Mouse (Mus musculus) olfactory bulb, adult 2 months (tissue): ENCODE results near the gene Gm47841. TPM values are rescaled to one million over a fixed set of nuclear protein-coding genes. Genes with fewer than 3 reads are reported as not detected.
A peak's percentile ranks its signal among the peaks of the same experiment; 100 is the strongest.

Experiments used
- H3K27ac ChIP-seq: fragments of 200-500 bp; 2 replicates; pipeline ENCODE4 v1.5.1; 2012; ENCODE audit warnings: low read depth, low read length; ENCODE audit not compliant: insufficient read depth
- H3K4me1 ChIP-seq: fragments of 200-500 bp; 2 replicates; pipeline ENCODE4 v1.6.1; 2012; ENCODE audit warnings: low read length; ENCODE audit not compliant: control insufficient read depth, insufficient read depth
- H3K4me3 ChIP-seq: fragments of 200-500 bp; 2 replicates; pipeline ENCODE4 v1.5.1; 2012; ENCODE audit warnings: mild to moderate bottlenecking, low read depth, low read length, moderate library complexity; ENCODE audit not compliant: insufficient read depth
- CTCF ChIP-seq: fragments of 200-500 bp; IDR thresholded peaks from 2 replicates; pipeline ENCODE4 v1.5.1; 2012; ENCODE audit warnings: low read depth, mild to moderate bottlenecking, low read length, moderate library complexity; ENCODE audit not compliant: insufficient read depth
- POLR2A ChIP-seq: fragments of 200-500 bp; IDR thresholded peaks from 2 replicates; pipeline ENCODE4 v1.6.1; 2012; ENCODE audit warnings: mild to moderate bottlenecking, low read depth, low read length, moderate library complexity; ENCODE audit not compliant: insufficient read depth
- WGBS: fragments of 180-500 bp; shearing (Covaris S2); methylation state at CpG from one replicate; pipeline ENCODE4 v1.1.7; 2018; 5-methylcytosine and 5-hydroxymethylcytosine counted together
- polyA plus RNA-seq: library from polyadenylated mRNA; stranded (reverse); fragments of >200 nt; gene quantifications from 2 replicates; pipeline ENCODE4 v1.2.4, GENCODE M21; 2012; ENCODE audit warnings: low replicate concordance; ENCODE audit not compliant: missing spikeins, insufficient read depth, insufficient read length

Gm47841 gene
- polyA plus RNA-seq, 1 experiment = not detected

DNA sequence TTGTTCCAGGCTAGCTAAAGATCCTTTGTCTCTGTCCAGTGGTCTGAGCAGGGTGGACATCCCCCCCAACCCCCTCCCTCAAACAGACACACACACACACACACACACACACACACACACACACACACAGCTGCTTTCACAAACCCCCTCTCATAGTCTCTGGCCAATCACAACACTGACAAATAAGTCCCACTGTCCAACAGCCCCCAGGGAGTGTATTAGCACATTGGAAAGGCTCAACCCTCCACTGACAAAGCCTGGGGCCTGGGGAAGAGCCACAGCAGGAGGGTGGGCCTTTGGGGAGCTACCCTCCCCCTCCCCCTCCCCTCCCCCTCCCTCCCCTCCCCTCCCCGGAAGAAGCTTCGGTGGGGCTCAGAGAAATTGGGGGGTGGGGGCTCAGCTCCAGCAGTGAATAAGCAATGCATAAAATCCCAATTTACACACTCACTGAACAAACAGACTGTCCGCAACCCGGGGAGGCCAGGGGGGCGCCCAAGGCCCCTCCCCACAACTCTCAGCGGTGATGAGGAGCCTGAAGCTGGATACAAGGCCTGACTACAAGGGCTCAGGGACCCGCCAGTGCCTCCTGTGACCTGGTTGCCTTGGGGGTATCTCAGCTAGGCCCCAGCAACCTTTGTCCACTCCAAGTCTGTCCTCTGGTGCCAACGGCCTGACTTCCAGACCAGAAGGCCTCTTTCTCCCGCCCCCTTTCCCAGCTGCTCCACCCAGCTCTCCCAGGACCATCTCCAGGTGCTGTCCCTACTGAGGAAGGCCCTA, 19.9 kb upstream of the Gm47841 start:
- Histone ChIP-seq H3K4me1 (peaks cover 3% of the 10 kb centered on the region; the same call in 1 of the 2 replicates), H3K4me3 (no peak overlapping the region), H3K27ac (no peak overlapping the region)
- TF ChIP-seq CTCF = no peak
- TF ChIP-seq POLR2A = no peak
- WGBS = 57% methylated on average over 7 of the region's 9 CpGs

DNA sequence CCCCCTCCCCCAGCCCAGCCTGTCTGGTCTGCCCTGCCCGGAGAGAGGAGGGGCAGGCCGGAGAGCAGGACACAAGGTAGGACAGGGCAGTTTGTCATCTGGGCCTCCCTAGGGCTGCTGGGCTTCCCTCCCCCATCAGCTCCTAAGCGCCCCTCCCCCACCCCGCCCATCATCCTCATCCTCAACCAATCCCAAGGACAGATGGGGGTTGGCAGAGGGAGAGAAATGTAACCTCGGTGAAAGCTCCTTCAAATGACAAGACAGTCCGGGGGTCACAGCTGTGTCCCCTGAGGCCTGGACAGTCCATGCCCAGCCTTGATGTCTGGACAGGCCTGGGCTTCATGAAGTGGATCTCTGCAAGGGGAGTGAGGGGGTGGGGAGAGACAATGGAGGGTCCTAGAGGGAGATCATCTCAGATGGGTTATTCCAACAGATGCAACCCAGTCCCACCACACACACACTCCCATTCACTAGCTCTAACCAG, 19.2 kb upstream of the Gm47841 start:
- Histone ChIP-seq H3K4me1 (peaks cover 3% of the 10 kb centered on the region; the same call in 1 of the 2 replicates), H3K27ac (no peak overlapping the region), H3K4me3 (no peak overlapping the region)
- TF ChIP-seq CTCF (no peak), POLR2A (no peak)
- 52% methylated on average over 6 of the region's 6 CpGs for WGBS

DNA sequence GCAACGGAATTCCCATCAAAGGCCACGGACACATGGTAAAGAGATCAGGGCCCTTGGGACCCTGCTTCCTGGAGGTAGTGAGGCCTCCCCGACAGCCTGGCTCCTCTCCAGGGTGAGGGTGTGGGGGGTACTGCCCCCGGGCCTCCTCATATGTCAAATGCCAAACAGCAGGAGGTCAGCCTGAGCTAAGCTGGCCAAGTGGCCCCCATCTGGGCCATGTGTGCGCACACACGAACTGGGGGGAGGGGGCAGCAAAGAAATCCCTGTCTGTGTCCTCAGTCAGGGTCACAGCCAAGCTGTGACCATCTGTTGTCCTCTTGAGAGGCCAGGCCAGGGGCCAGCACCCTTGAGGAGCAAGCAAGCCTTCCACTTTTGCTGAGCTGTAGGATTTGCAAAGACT, 17.9 kb upstream of the Gm47841 start:
- TF ChIP-seq POLR2A (no peak), CTCF (no peak)
- no peaks in the 10 kb centered on the region; the same call in 1 of the 2 replicates for H3K4me1 ChIP-seq
- H3K27ac ChIP-seq = no peak overlapping the region
- H3K4me3 ChIP-seq = no peak overlapping the region
- WGBS = 56% methylated on average over 6 of the region's 6 CpGs

DNA sequence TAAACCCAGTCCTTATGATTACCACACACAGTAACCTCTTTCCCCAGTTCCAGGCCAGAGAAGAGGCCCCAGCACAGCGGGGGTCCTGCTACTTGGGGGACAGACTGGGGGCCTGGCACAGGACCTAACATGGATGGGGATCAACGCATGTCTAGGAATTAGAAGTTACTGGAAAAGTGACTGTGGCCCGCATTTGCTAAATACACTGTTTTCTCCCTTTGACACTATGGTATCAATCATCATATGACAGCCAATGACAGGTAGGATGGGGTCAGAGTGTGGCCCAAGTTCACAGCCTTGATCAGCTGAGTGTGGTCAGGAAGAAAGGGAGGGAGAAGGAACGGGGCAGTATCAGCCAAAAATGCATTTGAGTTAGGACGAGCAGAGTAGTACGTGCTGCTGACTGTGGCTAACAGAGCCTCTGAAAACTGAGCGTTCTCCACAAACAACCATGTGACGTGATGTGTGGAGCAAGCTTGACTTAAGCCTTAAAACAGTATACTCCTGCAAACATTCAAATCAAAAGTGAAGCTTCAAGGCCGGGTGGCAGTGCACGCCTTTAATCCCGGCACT, 13.2 kb upstream of the Gm47841 start:
- Histone ChIP-seq H3K4me3 (no peak overlapping the region), H3K27ac (no peak overlapping the region), H3K4me1 (no peaks in the 10 kb centered on the region; the same call in 1 of the 2 replicates)
- TF ChIP-seq CTCF (no peak), POLR2A (no peak)
- WGBS = 82% methylated on average over 11 of the region's 11 CpGs

DNA sequence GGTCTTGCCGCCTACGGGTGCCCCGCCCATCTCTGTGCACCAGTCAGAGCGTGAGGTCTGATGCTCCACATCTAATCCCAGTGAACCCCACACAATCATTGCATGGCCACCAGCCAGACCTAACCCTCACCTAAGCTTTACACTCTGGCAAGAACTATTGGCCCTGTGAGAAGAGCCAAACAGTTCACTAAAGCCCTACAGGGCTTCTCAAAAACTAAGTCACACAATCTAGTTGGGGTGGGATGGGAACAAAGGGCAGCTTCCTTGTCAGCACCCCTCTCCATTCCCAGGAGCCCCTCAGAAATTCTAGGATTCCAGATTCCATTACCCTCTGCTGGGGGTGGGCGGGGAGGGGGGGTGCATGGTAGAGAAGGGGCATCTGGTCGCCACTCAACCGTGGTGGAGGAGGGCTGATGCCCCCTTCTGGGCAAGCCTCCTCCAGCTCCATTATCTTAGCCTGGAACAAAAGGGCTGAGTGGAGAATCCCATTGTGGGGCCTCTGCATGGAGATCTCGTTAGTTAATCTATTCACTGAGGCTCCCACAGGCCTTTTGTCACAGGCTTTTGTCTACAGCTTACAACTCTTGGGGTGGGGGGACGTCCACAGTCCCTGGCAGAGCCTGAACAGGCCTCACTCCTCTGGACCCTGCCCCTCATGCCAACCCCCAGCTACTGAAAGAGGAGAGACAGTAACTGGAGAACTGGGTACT, 12.5 kb upstream of the Gm47841 start:
- no peak overlapping the region for H3K27ac ChIP-seq
- TF ChIP-seq CTCF (no peak), POLR2A (no peak)
- WGBS = 50% methylated on average over 9 of the region's 9 CpGs

DNA sequence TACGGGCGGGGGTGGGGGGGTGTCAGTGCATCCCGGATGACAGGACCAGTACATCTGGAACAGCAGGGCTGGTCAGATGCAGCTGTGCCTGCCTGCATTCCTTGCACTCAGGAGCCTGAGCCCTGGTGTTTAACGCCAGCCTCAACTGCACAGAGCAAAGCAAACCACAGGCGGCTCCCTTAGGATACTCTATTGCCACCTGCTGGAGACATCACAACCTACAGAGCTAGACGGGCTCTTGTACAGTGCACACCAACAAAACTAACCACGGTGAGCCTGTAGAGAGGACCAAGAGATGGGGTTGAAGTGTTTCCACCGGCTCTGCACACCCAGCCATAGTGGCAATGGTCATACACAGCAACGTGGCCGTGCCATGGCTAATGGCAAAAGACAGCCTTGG, 9.0 kb upstream of the Gm47841 start:
- TF ChIP-seq CTCF (no peak), POLR2A (no peak)
- WGBS = 40% methylated on average over 10 of the region's 10 CpGs
- no peak overlapping the region for H3K27ac ChIP-seq
- no peaks in the 10 kb centered on the region; the same call in 1 of the 2 replicates for H3K4me1 ChIP-seq
- H3K4me3 ChIP-seq = no peak overlapping the region

More for the DNA sequence above, 12.5 kb upstream of the Gm47841 start:
- no peak overlapping the region for H3K4me3 ChIP-seq
- H3K4me1 ChIP-seq = no peaks in the 10 kb centered on the region; the same call in 1 of the 2 replicates

DNA sequence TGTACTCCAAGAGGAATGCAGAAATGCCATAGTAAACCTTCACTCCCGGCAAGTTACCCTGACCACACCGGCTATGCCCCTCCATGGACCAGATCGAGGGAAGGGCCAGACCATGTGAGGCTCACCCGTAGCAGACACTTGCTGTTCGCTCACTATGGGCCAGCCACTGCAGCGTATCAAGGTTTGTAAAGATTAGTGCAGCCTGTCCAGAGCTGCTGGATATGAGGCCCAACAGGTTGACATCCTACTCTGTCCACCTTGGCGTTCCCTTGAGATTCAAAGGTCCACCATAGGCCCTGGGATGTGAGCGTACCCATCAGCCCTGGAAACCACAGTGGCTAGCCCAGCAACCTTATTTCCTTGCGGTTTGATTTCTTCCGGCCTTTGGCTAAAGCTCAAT, 7.3 kb upstream of the Gm47841 start:
- Histone ChIP-seq H3K4me1 (no peaks in the 10 kb centered on the region; the same call in 1 of the 2 replicates), H3K27ac (no peak overlapping the region), H3K4me3 (no peak overlapping the region)
- TF ChIP-seq POLR2A = no peak
- TF ChIP-seq CTCF = no peak
- WGBS = 96% methylated on average over 10 of the region's 10 CpGs

DNA sequence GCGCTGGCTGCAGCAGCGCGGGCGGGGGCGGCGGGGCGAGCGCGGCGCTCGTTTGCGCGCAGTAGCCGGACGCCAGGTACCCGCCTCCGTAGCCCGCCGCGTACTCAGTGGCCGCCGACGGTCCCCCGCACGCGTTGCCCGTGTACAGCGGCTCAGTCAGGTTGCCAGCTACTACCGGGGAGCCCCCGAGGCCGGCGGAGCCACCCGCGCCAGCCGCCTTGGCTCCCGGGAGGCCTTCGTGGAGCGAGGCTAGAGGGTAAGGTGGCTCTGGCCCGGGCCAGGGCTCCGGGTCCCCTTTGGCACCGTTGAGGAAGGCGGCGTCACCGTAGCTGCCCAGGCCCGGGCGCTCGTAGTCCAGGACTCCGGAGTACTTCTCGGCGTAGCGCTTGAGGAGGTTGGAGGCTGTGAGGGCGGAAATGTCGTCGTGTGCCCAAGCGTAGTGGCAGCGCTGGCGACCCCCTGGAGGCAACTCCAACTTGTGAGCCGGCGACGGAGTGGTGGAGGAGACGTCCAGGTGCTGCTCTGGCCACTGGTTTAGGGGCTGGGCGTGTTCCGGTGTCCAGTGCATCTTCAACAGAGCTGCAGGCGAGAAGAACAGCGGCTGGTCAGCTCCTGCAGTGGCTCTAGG, 6.7 kb upstream of the Gm47841 start:
- TF ChIP-seq POLR2A (no peak), CTCF (no peak)
- Histone ChIP-seq H3K4me3 (peak overlapping the region; percentile 30), H3K27ac (no peak overlapping the region), H3K4me1 (no peaks in the 10 kb centered on the region; the same call in 1 of the 2 replicates)
- 54% methylated on average over 65 of the region's 65 CpGs for WGBS
